Mouse (Mus musculus): Measurements from ENCODE around the gene Zcchc24. TPM values are rescaled to one million over a fixed set of nuclear protein-coding genes. Genes with fewer than 3 reads are reported as not detected.
A peak's percentile ranks its signal among the peaks of the same experiment; 100 is the strongest.

Gene Zcchc24
- polyA plus RNA-seq, 1 experiment from 2014 or later, result 22.4 TPM

- peaks cover 91% of the 10 kb centered on the region for H3K4me1 ChIP-seq (replicated peaks)
- WGBS, result 36% methylated on average over 4 of the region's 4 CpGs
- H3K9ac ChIP-seq, result no peak overlapping the region
- H3K36me3 ChIP-seq, result peaks cover 15% of the 10 kb centered on the region; the same call in 1 of the 2 replicates
- peak overlapping the region; percentile 16; the same call in 1 of the 2 replicates for H3K4me2 ChIP-seq
- peak overlapping the region; percentile 85 for H3K27ac ChIP-seq
- peak; percentile 70 for ATAC-seq (replicated peaks; ENCODE audit: insufficient number of reproducible peaks, insufficient read depth, low FRiP score, low read depth)
- H3K9me3 ChIP-seq (replicated peaks), result no peaks in the 10 kb centered on the region
- no peak overlapping the region for H3K4me3 ChIP-seq
- H3K27me3 ChIP-seq, result no peaks in the 10 kb centered on the region
Observed at GRCm38 (mm10) chr14:25757917-25758316, 10.9 kb downstream of the Zcchc24 start.

- peak overlapping the region; percentile 12; the same call in 1 of the 2 replicates for H3K4me2 ChIP-seq
- H3K4me3 ChIP-seq, result no peak overlapping the region
- peaks cover 80% of the 10 kb centered on the region for H3K4me1 ChIP-seq (replicated peaks)
- no peak overlapping the region for H3K9ac ChIP-seq
- H3K27me3 ChIP-seq, result no peaks in the 10 kb centered on the region
- 47% methylated on average over 7 of the region's 7 CpGs for WGBS
- H3K9me3 ChIP-seq (replicated peaks), result no peaks in the 10 kb centered on the region
- H3K27ac ChIP-seq, result peak overlapping the region; percentile 85
- H3K36me3 ChIP-seq, result peaks cover 21% of the 10 kb centered on the region; the same call in 1 of the 2 replicates
- 0 out of 2 replicates have a peak, but pooled peaks have one; percentile 36 for ATAC-seq (replicated peaks; ENCODE audit: insufficient number of reproducible peaks, insufficient read depth, low FRiP score, low read depth)
Observed at GRCm38 (mm10) chr14:25756385-25756990, 12.4 kb downstream of the Zcchc24 start.

GRCm38 (mm10) chr14:25755541-25755940 lies 13.3 kb downstream of the Zcchc24 start:
- H3K9ac ChIP-seq, result no peak overlapping the region
- peaks cover 80% of the 10 kb centered on the region for H3K4me1 ChIP-seq (replicated peaks)
- H3K36me3 ChIP-seq, result peaks cover 25% of the 10 kb centered on the region; the same call in 1 of the 2 replicates
- H3K4me3 ChIP-seq, result no peak overlapping the region
- no peaks in the 10 kb centered on the region for H3K9me3 ChIP-seq (replicated peaks)
- H3K4me2 ChIP-seq, result no peak overlapping the region
- peak overlapping the region; percentile 85; the same call in 1 of the 2 replicates for H3K27ac ChIP-seq
- H3K27me3 ChIP-seq, result no peaks in the 10 kb centered on the region
- ATAC-seq (replicated peaks; ENCODE audit: insufficient number of reproducible peaks, insufficient read depth, low FRiP score, low read depth), result no peak
- 40% methylated on average over 4 of the region's 4 CpGs for WGBS

- Histone ChIP-seq H3K4me3 (no peak overlapping the region), H3K9me3 (replicated peaks) (no peaks in the 10 kb centered on the region), H3K9ac (no peak overlapping the region), H3K27me3 (no peaks in the 10 kb centered on the region), H3K27ac (no peak overlapping the region), H3K36me3 (peaks cover 25% of the 10 kb centered on the region; the same call in 1 of the 2 replicates), H3K4me2 (no peak overlapping the region), H3K4me1 (replicated peaks) (peaks cover 80% of the 10 kb centered on the region)
- 49% methylated on average over 19 of the region's 19 CpGs for WGBS
- ATAC-seq (replicated peaks; ENCODE audit: insufficient number of reproducible peaks, insufficient read depth, low FRiP score, low read depth), result no peak
Observed at GRCm38 (mm10) chr14:25754531-25755484, 14.0 kb downstream of the Zcchc24 start.

- peaks cover 25% of the 10 kb centered on the region; the same call in 1 of the 2 replicates for H3K36me3 ChIP-seq
- WGBS, result 56% methylated on average over 5 of the region's 5 CpGs
- H3K27ac ChIP-seq, result peak overlapping the region; percentile 17; the same call in 1 of the 2 replicates
- peaks cover 82% of the 10 kb centered on the region for H3K4me1 ChIP-seq (replicated peaks)
- ATAC-seq (replicated peaks; ENCODE audit: insufficient number of reproducible peaks, insufficient read depth, low FRiP score, low read depth), result no peak
- no peaks in the 10 kb centered on the region for H3K9me3 ChIP-seq (replicated peaks)
- no peaks in the 10 kb centered on the region for H3K27me3 ChIP-seq
- no peak overlapping the region for H3K4me3 ChIP-seq
- H3K9ac ChIP-seq, result no peak overlapping the region
- no peak overlapping the region for H3K4me2 ChIP-seq
Observed at GRCm38 (mm10) chr14:25753021-25753420, 15.8 kb downstream of the Zcchc24 start.

- Histone ChIP-seq H3K9me3 (replicated peaks) (no peaks in the 10 kb centered on the region), H3K9ac (no peak overlapping the region), H3K4me3 (no peak overlapping the region), H3K27me3 (no peaks in the 10 kb centered on the region), H3K27ac (peak overlapping the region; percentile 33; the same call in 1 of the 2 replicates), H3K36me3 (peaks cover 30% of the 10 kb centered on the region; the same call in 1 of the 2 replicates), H3K4me1 (replicated peaks) (peaks cover 82% of the 10 kb centered on the region), H3K4me2 (no peak overlapping the region)
- no peak for ATAC-seq (replicated peaks; ENCODE audit: insufficient number of reproducible peaks, insufficient read depth, low FRiP score, low read depth)
- WGBS, result 79% methylated on average over 5 of the region's 5 CpGs
Observed at GRCm38 (mm10) chr14:25751067-25751466, 17.8 kb downstream of the Zcchc24 start.

GRCm38 (mm10) chr14:25750448-25751015 lies 18.3 kb downstream of the Zcchc24 start:
- WGBS, result 62% methylated on average over 2 of the region's 2 CpGs
- Histone ChIP-seq H3K9ac (no peak overlapping the region), H3K9me3 (replicated peaks) (no peaks in the 10 kb centered on the region), H3K36me3 (peaks cover 27% of the 10 kb centered on the region; the same call in 1 of the 2 replicates), H3K4me1 (replicated peaks) (peaks cover 82% of the 10 kb centered on the region), H3K4me3 (no peak overlapping the region), H3K4me2 (no peak overlapping the region), H3K27me3 (no peaks in the 10 kb centered on the region), H3K27ac (peak overlapping the region; percentile 33; the same call in 1 of the 2 replicates)
- ATAC-seq (replicated peaks; ENCODE audit: insufficient number of reproducible peaks, insufficient read depth, low FRiP score, low read depth), result no peak

- no peak for ATAC-seq (replicated peaks; ENCODE audit: insufficient number of reproducible peaks, insufficient read depth, low FRiP score, low read depth)
- H3K4me2 ChIP-seq, result no peak overlapping the region
- H3K27ac ChIP-seq, result peak overlapping the region; percentile 55
- WGBS, result 43% methylated on average over 13 of the region's 13 CpGs
- H3K4me1 ChIP-seq (replicated peaks), result peaks cover 76% of the 10 kb centered on the region
- H3K27me3 ChIP-seq, result no peaks in the 10 kb centered on the region
- H3K9me3 ChIP-seq (replicated peaks), result no peaks in the 10 kb centered on the region
- peaks cover 22% of the 10 kb centered on the region; the same call in 1 of the 2 replicates for H3K36me3 ChIP-seq
- no peak overlapping the region for H3K4me3 ChIP-seq
- no peak overlapping the region for H3K9ac ChIP-seq
Observed at GRCm38 (mm10) chr14:25749143-25749909, 19.5 kb downstream of the Zcchc24 start.

GRCm38 (mm10) chr14:25747996-25748756 lies 20.7 kb downstream of the Zcchc24 start:
- H3K4me1 ChIP-seq (replicated peaks), result peaks cover 73% of the 10 kb centered on the region
- H3K27me3 ChIP-seq, result no peaks in the 10 kb centered on the region
- no peak for ATAC-seq (replicated peaks; ENCODE audit: insufficient number of reproducible peaks, insufficient read depth, low FRiP score, low read depth)
- H3K4me3 ChIP-seq, result no peak overlapping the region
- peaks cover 19% of the 10 kb centered on the region; the same call in 1 of the 2 replicates for H3K36me3 ChIP-seq
- no peak overlapping the region for H3K4me2 ChIP-seq
- H3K9ac ChIP-seq, result no peak overlapping the region
- no peak overlapping the region; the same call in 1 of the 2 replicates for H3K27ac ChIP-seq
- no peaks in the 10 kb centered on the region for H3K9me3 ChIP-seq (replicated peaks)
- 60% methylated on average over 7 of the region's 7 CpGs for WGBS

Measured in heart, embryonic 15.5 days (tissue).